Mouse (Mus musculus) myocyte (in vitro differentiated cells): Measurements from ENCODE around the gene Msrb2. TPM values are rescaled to one million over a fixed set of nuclear protein-coding genes. Genes with fewer than 3 reads are reported as not detected.

Experiments
- H3K27me3 ChIP-seq: one replicate; pipeline ENCODE4 v1.6.1; 2011; ENCODE audit not compliant: control insufficient read depth, insufficient read depth, insufficient read length
- H3K36me3 ChIP-seq: one replicate; pipeline ENCODE4 v1.6.1; 2011; ENCODE audit not compliant: control insufficient read depth, insufficient read depth
- H3K4me2 ChIP-seq: one replicate; pipeline ENCODE4 v1.6.1; 2011; ENCODE audit warnings: low read depth, control low read depth
- H3K4me3 ChIP-seq: one replicate; pipeline ENCODE4 v1.5.1; 2011; ENCODE audit warnings: mild to moderate bottlenecking, control low read depth, moderate library complexity
- H3K79me2 ChIP-seq: one replicate; pipeline ENCODE4 v1.6.1; 2011; ENCODE audit not compliant: control insufficient read depth, insufficient read depth
- H3ac ChIP-seq: one replicate; pipeline ENCODE4 v1.6.1; 2011; ENCODE audit not compliant: control insufficient read depth, insufficient read length
- CEBPB ChIP-seq: IDR thresholded peaks from 2 replicates; pipeline ENCODE4 v1.6.1; 2011; ENCODE audit warnings: mild to moderate bottlenecking, moderate library complexity; ENCODE audit not compliant: poor library complexity, insufficient read depth, severe bottlenecking
- E2F4 ChIP-seq: IDR thresholded peaks from one replicate; pipeline ENCODE4 v1.6.1; 2011; ENCODE audit warnings: mild to moderate bottlenecking, control low read depth, moderate library complexity; ENCODE audit not compliant: insufficient read depth
- MAX ChIP-seq: IDR thresholded peaks from one replicate; pipeline ENCODE4 v1.6.1; 2011; ENCODE audit warnings: low read depth, mild to moderate bottlenecking, control low read depth
- MYOD1 ChIP-seq, 3 experiments: IDR thresholded peaks; one replicate each; pipeline ENCODE4 v1.6.1; 2011; ENCODE audit warnings: control low read depth in 2 of 3, low read depth in 2 of 3, mild to moderate bottlenecking in 2 of 3, moderate library complexity in 1 of 3; ENCODE audit not compliant: insufficient read length in 2 of 3, control insufficient read depth in 1 of 3
- MYOG ChIP-seq, 3 experiments: IDR thresholded peaks; one replicate each; pipeline ENCODE4 v1.6.1; 2011; ENCODE audit warnings: control low read depth in 2 of 3, low read depth in 2 of 3, mild to moderate bottlenecking in 2 of 3; ENCODE audit not compliant: insufficient read length in 2 of 3, control insufficient read depth in 1 of 3, insufficient read depth in 1 of 3
- POLR2A ChIP-seq: IDR thresholded peaks from one replicate; pipeline ENCODE4 v1.6.1; 2011; ENCODE audit warnings: low read depth, mild to moderate bottlenecking, control low read depth, moderate library complexity; ENCODE audit not compliant: insufficient read length
- POLR2AphosphoS2 ChIP-seq: IDR thresholded peaks from one replicate; pipeline ENCODE4 v1.6.1; 2011; ENCODE audit warnings: low read depth, control low read depth; ENCODE audit not compliant: insufficient read length
- REST ChIP-seq: IDR thresholded peaks from one replicate; pipeline ENCODE4 v1.6.1; 2011; ENCODE audit warnings: mild to moderate bottlenecking, control low read depth, moderate library complexity; ENCODE audit not compliant: insufficient read depth, insufficient read length
- SRF ChIP-seq: IDR thresholded peaks from one replicate; pipeline ENCODE4 v1.6.1; 2011; ENCODE audit warnings: low read depth; ENCODE audit not compliant: control insufficient read depth, insufficient read length
- TCF12 ChIP-seq: IDR thresholded peaks from one replicate; pipeline ENCODE4 v1.6.1; 2011; ENCODE audit warnings: mild to moderate bottlenecking, control low read depth; ENCODE audit not compliant: poor library complexity, insufficient read depth, severe bottlenecking
- TCF3 ChIP-seq: IDR thresholded peaks from one replicate; pipeline ENCODE4 v1.6.1; 2011; ENCODE audit warnings: low read depth, control low read depth; ENCODE audit not compliant: insufficient read length
- USF1 ChIP-seq: IDR thresholded peaks from one replicate; pipeline ENCODE4 v1.6.1; 2011; ENCODE audit warnings: low read depth, mild to moderate bottlenecking, control low read depth, moderate library complexity
- polyA plus RNA-seq: library from polyadenylated mRNA; unstranded; fragments of >200 nt; fragmentation: generic; extraction: Trizol; gene quantifications from one replicate; pipeline ENCODE4 v1.2.1, GENCODE M21; 2012; ENCODE audit warnings: missing spikeins

Msrb2 gene
- polyA plus RNA-seq, 1 experiment = 2.5 TPM

DNA sequence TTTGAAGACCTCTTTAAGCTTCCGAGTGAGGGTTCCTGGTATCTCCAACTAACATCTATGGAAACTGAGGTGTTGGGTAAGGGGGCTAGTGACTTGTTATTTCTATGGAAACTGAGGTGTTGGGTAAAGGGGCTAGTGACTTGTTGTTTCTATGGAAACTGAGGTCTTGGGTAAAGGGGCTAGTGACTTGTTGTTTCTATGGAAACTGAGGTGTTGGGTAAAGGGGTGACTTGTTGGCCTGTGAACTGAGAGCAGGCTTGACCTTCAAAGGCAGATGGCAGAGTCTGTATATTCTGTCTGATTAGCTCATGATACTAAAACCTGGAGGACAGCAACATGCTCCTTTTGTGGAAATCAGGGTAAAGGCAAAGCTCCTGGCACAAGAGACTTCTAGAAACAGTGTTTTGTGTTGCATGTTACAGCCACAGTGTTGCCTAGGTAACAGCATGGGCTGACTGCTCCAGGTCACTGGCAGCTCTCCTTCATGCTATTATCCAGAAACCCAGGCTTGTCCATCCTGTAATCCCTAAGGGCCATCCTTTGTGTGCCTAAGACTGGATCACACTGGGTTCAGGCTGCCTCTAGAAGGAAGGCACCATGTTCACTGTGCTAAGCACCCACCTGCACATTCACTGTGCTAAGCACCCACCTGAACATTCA is 48.6 kb downstream of the Msrb2 start:
- TF ChIP-seq POLR2A (no peak), CEBPB (no peak)
- no peaks in the 10 kb centered on the region for H3K79me2 ChIP-seq
- no peak overlapping the region for H3K4me3 ChIP-seq
- no peak overlapping the region for H3K4me2 ChIP-seq
- no peaks in the 10 kb centered on the region for H3K27me3 ChIP-seq
- no peaks in the 10 kb centered on the region for H3K36me3 ChIP-seq
- no peak overlapping the region for H3ac ChIP-seq

DNA sequence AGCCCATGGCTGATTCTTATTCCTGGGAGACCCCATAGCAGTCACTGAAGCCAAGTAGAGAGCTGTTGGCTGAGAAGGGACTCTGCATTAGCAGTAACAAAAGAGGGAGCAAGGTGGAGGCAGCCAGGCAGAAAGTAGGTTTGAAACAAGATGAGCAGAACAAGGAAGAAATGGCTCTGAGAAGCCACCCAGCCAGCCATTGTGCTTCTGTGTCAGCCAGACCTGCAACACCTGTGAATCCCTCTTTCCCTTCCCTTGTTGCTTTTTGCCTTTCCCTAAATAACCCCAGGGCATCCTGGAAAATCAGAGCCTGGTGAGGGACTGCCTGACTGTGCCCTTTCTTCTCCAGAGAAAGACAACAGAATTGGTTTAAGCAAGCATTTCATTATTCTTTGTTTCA is 51.0 kb downstream of the Msrb2 start:
- Histone ChIP-seq H3ac (no peak overlapping the region), H3K36me3 (no peaks in the 10 kb centered on the region), H3K27me3 (no peaks in the 10 kb centered on the region), H3K4me3 (no peak overlapping the region), H3K4me2 (no peak overlapping the region), H3K79me2 (no peaks in the 10 kb centered on the region)
- TF ChIP-seq MYOG (IDR thresholded peaks at IDR 0.05; ENCODE audit: control insufficient read depth in 1 of 3, insufficient read depth in 1 of 3, insufficient read length in 2 of 3, low read depth in 2 of 3) = no peak
- TF ChIP-seq MYOD1 (IDR thresholded peaks at IDR 0.05; ENCODE audit: control insufficient read depth in 1 of 3, insufficient read length in 2 of 3, low read depth in 2 of 3) = no peak
- TF ChIP-seq CEBPB = no peak
- no peak for TF ChIP-seq TCF3
- TF ChIP-seq TCF12 = no peak
- no peak for TF ChIP-seq POLR2A
- no peak for TF ChIP-seq E2F4
- no peak for TF ChIP-seq MAX
- TF ChIP-seq SRF = no peak
- no peak for TF ChIP-seq REST
- TF ChIP-seq USF1 = no peak
- no peak for TF ChIP-seq POLR2AphosphoS2

DNA sequence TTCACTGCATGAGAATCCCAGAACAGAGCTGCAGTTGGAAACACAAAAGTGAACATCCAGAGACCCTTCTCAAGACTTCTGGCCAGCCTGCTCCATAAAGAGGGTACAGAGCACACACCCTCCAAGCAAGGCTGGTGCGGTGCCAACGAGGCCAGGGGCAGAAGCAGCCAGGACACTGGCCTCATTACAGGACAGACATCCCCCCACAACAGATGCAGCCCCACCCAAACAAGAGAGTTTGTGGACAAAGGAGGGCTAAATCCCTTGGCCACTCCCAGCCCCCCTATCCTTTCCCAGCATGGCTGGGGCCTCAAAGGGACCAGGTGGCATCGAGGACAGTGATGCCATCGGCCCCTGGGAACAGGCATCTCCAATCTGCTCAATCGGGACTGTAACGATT is 51.8 kb downstream of the Msrb2 start:
- Histone ChIP-seq H3K27me3 (no peaks in the 10 kb centered on the region), H3K36me3 (no peaks in the 10 kb centered on the region), H3ac (no peak overlapping the region)

DNA sequence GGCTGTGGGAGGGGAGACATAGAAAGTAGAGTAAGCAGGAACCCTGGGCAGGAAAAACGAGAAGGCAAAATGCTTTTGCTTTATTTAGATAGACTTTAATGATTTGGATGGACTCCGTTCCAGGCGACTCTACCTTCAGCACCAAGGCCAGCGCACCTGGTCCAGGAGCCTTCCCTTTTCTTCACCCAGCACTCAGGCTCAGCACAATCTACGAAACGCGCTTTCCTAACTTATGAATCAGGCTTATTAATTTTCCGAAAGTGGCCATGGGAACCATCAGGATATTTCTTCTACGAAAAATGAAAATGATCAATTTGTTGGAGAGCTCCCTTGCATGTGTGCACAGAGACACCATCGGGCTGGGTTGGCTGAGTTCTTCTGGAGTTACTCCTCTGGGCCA is 57.8 kb downstream of the Msrb2 start:
- TF ChIP-seq REST (peak; percentile 83), E2F4 (no peak), USF1 (no peak), MAX (no peak)
- Histone ChIP-seq H3K4me2 (no peak overlapping the region), H3K36me3 (no peaks in the 10 kb centered on the region), H3ac (no peak overlapping the region), H3K79me2 (no peaks in the 10 kb centered on the region), H3K4me3 (no peak overlapping the region), H3K27me3 (peaks cover 8% of the 10 kb centered on the region)

More for the DNA sequence above, 51.8 kb downstream of the Msrb2 start:
- no peak overlapping the region for H3K4me3 ChIP-seq
- no peaks in the 10 kb centered on the region for H3K79me2 ChIP-seq
- H3K4me2 ChIP-seq = no peak overlapping the region
- TF ChIP-seq USF1 = no peak
- no peak for TF ChIP-seq POLR2A
- TF ChIP-seq E2F4 = no peak
- TF ChIP-seq CEBPB = no peak
- TF ChIP-seq TCF3 = no peak
- no peak for TF ChIP-seq POLR2AphosphoS2
- no peak for TF ChIP-seq MYOD1 (IDR thresholded peaks at IDR 0.05; ENCODE audit: control insufficient read depth in 1 of 3, insufficient read length in 2 of 3, low read depth in 2 of 3)
- no peak for TF ChIP-seq MYOG (IDR thresholded peaks at IDR 0.05; ENCODE audit: control insufficient read depth in 1 of 3, insufficient read depth in 1 of 3, insufficient read length in 2 of 3, low read depth in 2 of 3)
- TF ChIP-seq SRF = no peak
- TF ChIP-seq TCF12 = no peak
- no peak for TF ChIP-seq REST
- no peak for TF ChIP-seq MAX

DNA sequence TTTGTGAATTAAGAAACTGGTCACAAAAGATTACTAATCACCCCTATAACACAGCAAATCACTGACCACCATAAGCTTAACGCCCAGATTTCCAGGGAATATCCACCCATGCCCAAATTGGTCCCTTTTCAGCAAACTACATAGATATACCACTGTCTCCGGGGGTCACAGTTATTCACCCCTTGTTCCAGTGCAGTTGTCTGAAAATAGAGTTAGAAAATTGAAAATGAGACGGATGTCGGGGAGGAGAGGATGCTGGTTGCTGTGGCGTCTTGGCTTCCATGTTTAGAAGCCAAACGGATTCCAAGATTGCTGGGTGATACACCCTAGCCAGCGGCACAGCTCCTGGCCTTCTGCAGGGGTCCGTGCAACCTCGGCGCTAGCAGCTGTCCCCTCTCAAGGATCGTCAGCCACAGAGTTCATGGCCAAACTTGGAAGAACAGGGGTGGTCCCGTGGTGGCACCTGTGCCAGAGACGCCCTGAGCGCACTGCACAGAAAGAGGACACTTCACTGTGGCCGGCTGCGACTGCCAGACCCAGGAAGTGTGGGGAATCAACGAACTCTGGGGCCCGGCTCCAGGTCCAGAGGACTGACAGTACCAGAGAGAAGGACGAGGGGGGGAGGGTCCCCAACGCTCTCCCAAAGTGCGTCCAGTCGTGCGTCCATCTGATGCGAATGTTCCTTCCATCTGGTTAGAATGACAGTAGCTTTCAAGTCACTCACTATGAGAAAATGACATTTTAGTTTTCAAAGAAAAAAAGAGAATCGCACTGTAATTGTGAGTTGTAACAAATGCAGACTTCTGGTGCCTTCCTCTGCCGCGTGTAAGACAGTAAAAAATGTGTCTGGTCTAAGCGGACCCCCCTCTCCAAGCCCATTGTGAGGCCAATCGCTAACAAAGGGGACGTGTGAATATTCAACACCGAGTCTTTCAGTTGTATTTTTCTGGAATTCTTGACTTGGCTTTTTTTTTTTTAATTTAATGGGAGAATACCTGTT is 58.8 kb downstream of the Msrb2 start:
- H3K4me3 ChIP-seq = no peak overlapping the region
- H3ac ChIP-seq = no peak overlapping the region
- TF ChIP-seq E2F4 (no peak), USF1 (no peak), REST (no peak), POLR2A (no peak), TCF12 (no peak), MAX (no peak), POLR2AphosphoS2 (no peak), MYOD1 (IDR thresholded peaks at IDR 0.05; ENCODE audit: control insufficient read depth in 1 of 3, insufficient read length in 2 of 3, low read depth in 2 of 3) (no peak), CEBPB (no peak), MYOG (IDR thresholded peaks at IDR 0.05; ENCODE audit: control insufficient read depth in 1 of 3, insufficient read depth in 1 of 3, insufficient read length in 2 of 3, low read depth in 2 of 3) (no peak), TCF3 (no peak), SRF (no peak)
- H3K79me2 ChIP-seq = no peaks in the 10 kb centered on the region
- no peaks in the 10 kb centered on the region for H3K36me3 ChIP-seq
- H3K27me3 ChIP-seq = peaks cover 8% of the 10 kb centered on the region
- H3K4me2 ChIP-seq = no peak overlapping the region
